Mouse (Mus musculus) left cerebral cortex, adult 11 months (tissue): Measurements from ENCODE around the gene Kcnj6.

ENCODE experiments used
- DNase-seq: peaks from one replicate; pipeline ENCODE4 v3.0.0; 2022; ENCODE audit warnings: low spot score

Kcnj6 gene

GRCm38 (mm10) chr16:94767606-94768005 is 229.9 kb downstream of the Kcnj6 start:
- DNase-seq: peak; percentile 17

- peak; percentile 15 for DNase-seq
Observed at GRCm38 (mm10) chr16:94765129-94765528, 232.4 kb downstream of the Kcnj6 start.

- no peak for DNase-seq
Observed at GRCm38 (mm10) chr16:94760732-94761131, 236.8 kb downstream of the Kcnj6 start.

- no peak for DNase-seq
Observed at GRCm38 (mm10) chr16:94759761-94760160, 237.7 kb downstream of the Kcnj6 start.

- DNase-seq: no peak
Observed at GRCm38 (mm10) chr16:94758606-94759005, 238.9 kb downstream of the Kcnj6 start.

GRCm38 (mm10) chr16:94756352-94756751 is 241.1 kb downstream of the Kcnj6 start:
- DNase-seq: no peak

GRCm38 (mm10) chr16:94753453-94753852 is 244.0 kb downstream of the Kcnj6 start:
- DNase-seq: peak; percentile 51

GRCm38 (mm10) chr16:94752781-94753180 is 244.7 kb downstream of the Kcnj6 start:
- no peak for DNase-seq

- no peak for DNase-seq
Observed at GRCm38 (mm10) chr16:94745016-94745415, 252.5 kb downstream of the Kcnj6 start.

- peak; percentile 40 for DNase-seq
Observed at GRCm38 (mm10) chr16:94743853-94744501, 253.5 kb downstream of the Kcnj6 start.

GRCm38 (mm10) chr16:94737359-94737687 is 260.2 kb downstream of the Kcnj6 start:
- DNase-seq: no peak

GRCm38 (mm10) chr16:94736462-94737358 is 260.8 kb downstream of the Kcnj6 start:
- DNase-seq: no peak

- DNase-seq: no peak
Observed at GRCm38 (mm10) chr16:94735472-94735871, 262.0 kb downstream of the Kcnj6 start.

GRCm38 (mm10) chr16:94731027-94731426 is 266.5 kb downstream of the Kcnj6 start:
- no peak for DNase-seq

- no peak for DNase-seq
Observed at GRCm38 (mm10) chr16:94729236-94729635, 268.3 kb downstream of the Kcnj6 start.

GRCm38 (mm10) chr16:94724747-94725211 is 272.7 kb downstream of the Kcnj6 start:
- peak; percentile 31 for DNase-seq

GRCm38 (mm10) chr16:94724061-94724596 is 273.4 kb downstream of the Kcnj6 start:
- peak; percentile 90 for DNase-seq

- no peak for DNase-seq
Observed at GRCm38 (mm10) chr16:94722936-94723335, 274.6 kb downstream of the Kcnj6 start.

GRCm38 (mm10) chr16:94721549-94722006 is 275.9 kb downstream of the Kcnj6 start:
- no peak for DNase-seq

GRCm38 (mm10) chr16:94720476-94721153 is 276.9 kb downstream of the Kcnj6 start:
- no peak for DNase-seq

- no peak for DNase-seq
Observed at GRCm38 (mm10) chr16:94719488-94719887, 278.0 kb downstream of the Kcnj6 start.

- no peak for DNase-seq
Observed at GRCm38 (mm10) chr16:94718919-94719318, 278.6 kb downstream of the Kcnj6 start.
